Mouse (Mus musculus): ENCODE measurements around the gene Tnik. TPM values are rescaled to one million over a fixed set of nuclear protein-coding genes. Genes with fewer than 3 reads are reported as not detected.

The Tnik gene
- polyA plus RNA-seq, 1 experiment from 2014 or later: 106 TPM

DNA sequence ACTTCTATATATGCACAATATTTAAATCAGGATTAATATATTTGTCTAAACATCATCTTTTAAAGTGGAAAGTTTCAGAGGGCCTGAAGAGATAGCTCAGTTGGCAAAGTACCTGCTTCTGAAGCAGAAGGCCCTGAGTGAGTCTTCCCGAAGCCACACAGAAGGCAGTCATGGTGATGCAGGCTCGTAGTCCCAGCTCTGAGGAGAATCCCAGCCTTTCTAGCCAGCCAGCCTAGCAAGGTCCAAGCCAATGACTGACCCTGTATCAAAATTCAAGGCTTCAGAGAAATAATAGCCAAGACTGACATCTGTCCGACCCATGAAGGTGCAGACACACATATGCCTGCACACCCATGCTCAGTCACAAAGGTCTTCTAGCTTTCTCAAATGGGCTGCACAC, 279.9 kb downstream of the Tnik start:
- H3K9ac ChIP-seq (replicated peaks; ENCODE audit: low read depth, low read length): no peak overlapping the region
- no peak for ATAC-seq (ENCODE audit: low read depth)
- 95% methylated on average over 3 of the region's 3 CpGs for WGBS

DNA sequence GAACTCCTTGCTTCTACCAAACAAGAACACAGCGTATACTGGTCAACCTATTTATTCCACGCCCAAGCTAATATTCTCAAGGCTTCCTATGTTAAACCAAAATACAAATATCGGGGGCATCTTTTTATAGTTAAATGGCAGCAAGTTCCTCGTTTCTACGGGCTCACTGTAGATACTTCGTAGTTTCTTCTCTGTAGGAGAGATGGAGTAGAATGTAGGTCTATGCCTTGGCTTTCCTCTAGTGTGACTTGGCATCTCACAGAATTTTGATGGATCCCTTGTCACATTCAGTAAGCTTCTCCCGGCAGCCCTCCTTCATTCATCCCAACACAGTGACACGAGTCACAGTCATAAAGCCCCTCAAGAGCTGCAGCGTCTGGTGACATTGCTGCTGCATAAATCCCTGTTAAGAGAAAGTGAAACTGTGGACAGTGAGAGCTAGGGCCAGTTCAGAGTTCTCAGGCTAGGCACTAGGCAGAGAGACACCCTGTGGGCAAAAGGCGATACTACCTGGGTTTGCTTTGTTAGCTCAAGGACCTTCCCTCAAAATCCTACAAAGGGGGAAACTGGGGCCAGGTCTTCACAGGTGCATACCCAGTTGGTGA, 280.5 kb downstream of the Tnik start:
- Histone ChIP-seq H3K4me3 (ENCODE audit: low read depth, low read length) (no peak overlapping the region), H3K4me2 (ENCODE audit: low read depth, low read length) (no peak overlapping the region), H3K27ac (ENCODE audit: low read depth, low read length) (no peak overlapping the region), H3K9ac (replicated peaks; ENCODE audit: low read depth, low read length) (no peak overlapping the region), H3K4me1 (ENCODE audit: control insufficient read depth, insufficient read depth, low read length) (no peaks in the 10 kb centered on the region), H3K36me3 (ENCODE audit: control insufficient read depth, insufficient read depth, low read length) (peaks cover 4% of the 10 kb centered on the region; the same call in 1 of the 2 replicates), H3K9me3 (ENCODE audit: control insufficient read depth, low read length) (no peaks in the 10 kb centered on the region), H3K27me3 (ENCODE audit: control insufficient read depth, insufficient read depth, low read length) (no peaks in the 10 kb centered on the region)
- ATAC-seq (ENCODE audit: low read depth): no peak
- 70% methylated on average over 10 of the region's 10 CpGs for WGBS

More for the DNA sequence above, 279.9 kb downstream of the Tnik start:
- no peaks in the 10 kb centered on the region for H3K9me3 ChIP-seq (ENCODE audit: control insufficient read depth, low read length)
- H3K4me3 ChIP-seq (ENCODE audit: low read depth, low read length): no peak overlapping the region
- H3K36me3 ChIP-seq (ENCODE audit: control insufficient read depth, insufficient read depth, low read length): peaks cover 4% of the 10 kb centered on the region; the same call in 1 of the 2 replicates
- no peaks in the 10 kb centered on the region for H3K27me3 ChIP-seq (ENCODE audit: control insufficient read depth, insufficient read depth, low read length)
- H3K4me1 ChIP-seq (ENCODE audit: control insufficient read depth, insufficient read depth, low read length): no peaks in the 10 kb centered on the region
- no peak overlapping the region for H3K4me2 ChIP-seq (ENCODE audit: low read depth, low read length)
- H3K27ac ChIP-seq (ENCODE audit: low read depth, low read length): no peak overlapping the region

DNA sequence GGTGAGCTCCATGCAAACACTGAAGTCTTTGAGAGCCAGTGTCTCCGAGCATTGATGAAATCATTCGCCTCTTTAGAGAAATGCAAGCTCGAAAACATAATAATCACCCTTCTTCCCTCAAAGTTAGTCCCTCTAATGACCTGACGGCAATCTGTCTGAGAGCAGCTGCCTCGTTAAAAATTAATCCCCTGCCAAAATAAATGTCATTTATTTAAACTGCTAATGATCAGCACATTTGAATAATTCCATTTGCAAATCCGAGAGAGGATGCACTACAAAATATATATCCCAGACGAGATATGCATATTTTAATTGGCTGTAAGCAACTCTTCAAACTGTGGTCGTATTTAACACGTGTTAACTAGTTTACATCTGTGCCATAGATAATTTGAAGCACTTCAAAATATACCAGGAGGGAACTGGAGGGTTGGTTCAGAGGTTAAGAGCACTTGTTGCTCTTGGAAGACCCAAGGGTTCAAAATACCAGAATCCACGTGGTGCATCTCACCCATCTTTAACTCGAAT, 281.4 kb downstream of the Tnik start:
- no peaks in the 10 kb centered on the region for H3K4me1 ChIP-seq (ENCODE audit: control insufficient read depth, insufficient read depth, low read length)
- ATAC-seq (ENCODE audit: low read depth): no peak
- H3K27ac ChIP-seq (ENCODE audit: low read depth, low read length): no peak overlapping the region
- no peaks in the 10 kb centered on the region for H3K27me3 ChIP-seq (ENCODE audit: control insufficient read depth, insufficient read depth, low read length)
- H3K4me2 ChIP-seq (ENCODE audit: low read depth, low read length): no peak overlapping the region
- no peak overlapping the region for H3K9ac ChIP-seq (replicated peaks; ENCODE audit: low read depth, low read length)
- H3K9me3 ChIP-seq (ENCODE audit: control insufficient read depth, low read length): no peaks in the 10 kb centered on the region
- H3K4me3 ChIP-seq (ENCODE audit: low read depth, low read length): no peak overlapping the region
- H3K36me3 ChIP-seq (ENCODE audit: control insufficient read depth, insufficient read depth, low read length): peaks cover 2% of the 10 kb centered on the region; the same call in 1 of the 2 replicates
- 50% methylated on average over 11 of the region's 11 CpGs for WGBS

- ATAC-seq (ENCODE audit: low read depth): peak; percentile 58; the same call in 1 of the 2 replicates
- H3K4me3 ChIP-seq (ENCODE audit: low read depth, low read length): no peak overlapping the region
- no peak overlapping the region for H3K27ac ChIP-seq (ENCODE audit: low read depth, low read length)
- H3K4me2 ChIP-seq (ENCODE audit: low read depth, low read length): no peak overlapping the region
- no peaks in the 10 kb centered on the region for H3K27me3 ChIP-seq (ENCODE audit: control insufficient read depth, insufficient read depth, low read length)
- no peak overlapping the region for H3K9ac ChIP-seq (replicated peaks; ENCODE audit: low read depth, low read length)
- H3K36me3 ChIP-seq (ENCODE audit: control insufficient read depth, insufficient read depth, low read length): no peaks in the 10 kb centered on the region
- H3K9me3 ChIP-seq (ENCODE audit: control insufficient read depth, low read length): no peaks in the 10 kb centered on the region
- no peaks in the 10 kb centered on the region for H3K4me1 ChIP-seq (ENCODE audit: control insufficient read depth, insufficient read depth, low read length)
- 36% methylated on average over 10 of the region's 10 CpGs for WGBS
These were observed 285.1 kb downstream of the Tnik start for GRCm38 (mm10) chr3:28547965-28548730.

GRCm38 (mm10) chr3:28549391-28549790, 286.4 kb downstream of the Tnik start:
- Histone ChIP-seq H3K27me3 (ENCODE audit: control insufficient read depth, insufficient read depth, low read length) (no peaks in the 10 kb centered on the region), H3K27ac (ENCODE audit: low read depth, low read length) (no peak overlapping the region; the same call in 1 of the 2 replicates), H3K4me3 (ENCODE audit: low read depth, low read length) (no peak overlapping the region), H3K9me3 (ENCODE audit: control insufficient read depth, low read length) (no peaks in the 10 kb centered on the region), H3K36me3 (ENCODE audit: control insufficient read depth, insufficient read depth, low read length) (no peaks in the 10 kb centered on the region), H3K4me1 (ENCODE audit: control insufficient read depth, insufficient read depth, low read length) (no peaks in the 10 kb centered on the region), H3K4me2 (ENCODE audit: low read depth, low read length) (no peak overlapping the region), H3K9ac (replicated peaks; ENCODE audit: low read depth, low read length) (no peak overlapping the region)
- peak; percentile 18; the same call in 1 of the 2 replicates for ATAC-seq (ENCODE audit: low read depth)
- 46% methylated on average over 6 of the region's 6 CpGs for WGBS

GRCm38 (mm10) chr3:28550497-28551093, 287.6 kb downstream of the Tnik start:
- Histone ChIP-seq H3K4me3 (ENCODE audit: low read depth, low read length) (no peak overlapping the region), H3K27me3 (ENCODE audit: control insufficient read depth, insufficient read depth, low read length) (no peaks in the 10 kb centered on the region), H3K4me1 (ENCODE audit: control insufficient read depth, insufficient read depth, low read length) (0 out of 2 replicates have a peak, but pooled peaks cover 2% of the 10 kb centered on the region), H3K4me2 (ENCODE audit: low read depth, low read length) (no peak overlapping the region), H3K9me3 (ENCODE audit: control insufficient read depth, low read length) (no peaks in the 10 kb centered on the region), H3K9ac (replicated peaks; ENCODE audit: low read depth, low read length) (no peak overlapping the region), H3K36me3 (ENCODE audit: control insufficient read depth, insufficient read depth, low read length) (no peaks in the 10 kb centered on the region; the same call in 1 of the 2 replicates), H3K27ac (ENCODE audit: low read depth, low read length) (no peak overlapping the region)
- 0 out of 2 replicates have a peak, but pooled peaks have one; percentile 33 for ATAC-seq (ENCODE audit: low read depth)
- WGBS: 34% methylated on average over 6 of the region's 6 CpGs

GRCm38 (mm10) chr3:28551756-28552155, 288.7 kb downstream of the Tnik start:
- no peaks in the 10 kb centered on the region; the same call in 1 of the 2 replicates for H3K36me3 ChIP-seq (ENCODE audit: control insufficient read depth, insufficient read depth, low read length)
- no peak overlapping the region for H3K27ac ChIP-seq (ENCODE audit: low read depth, low read length)
- no peak overlapping the region for H3K9ac ChIP-seq (replicated peaks; ENCODE audit: low read depth, low read length)
- no peaks in the 10 kb centered on the region for H3K27me3 ChIP-seq (ENCODE audit: control insufficient read depth, insufficient read depth, low read length)
- 0 out of 2 replicates have a peak, but pooled peaks cover 5% of the 10 kb centered on the region for H3K4me1 ChIP-seq (ENCODE audit: control insufficient read depth, insufficient read depth, low read length)
- ATAC-seq (ENCODE audit: low read depth): no peak
- WGBS: 64% methylated on average over 1 of the region's 1 CpGs
- H3K4me3 ChIP-seq (ENCODE audit: low read depth, low read length): no peak overlapping the region
- no peak overlapping the region for H3K4me2 ChIP-seq (ENCODE audit: low read depth, low read length)
- H3K9me3 ChIP-seq (ENCODE audit: control insufficient read depth, low read length): no peaks in the 10 kb centered on the region

GRCm38 (mm10) chr3:28554934-28555333, 291.9 kb downstream of the Tnik start:
- Histone ChIP-seq H3K9ac (replicated peaks; ENCODE audit: low read depth, low read length) (no peak overlapping the region), H3K27ac (ENCODE audit: low read depth, low read length) (peak overlapping the region; percentile 7; the same call in 1 of the 2 replicates), H3K9me3 (ENCODE audit: control insufficient read depth, low read length) (no peaks in the 10 kb centered on the region), H3K27me3 (ENCODE audit: control insufficient read depth, insufficient read depth, low read length) (no peaks in the 10 kb centered on the region), H3K4me1 (ENCODE audit: control insufficient read depth, insufficient read depth, low read length) (0 out of 2 replicates have a peak, but pooled peaks cover 8% of the 10 kb centered on the region), H3K4me3 (ENCODE audit: low read depth, low read length) (no peak overlapping the region), H3K36me3 (ENCODE audit: control insufficient read depth, insufficient read depth, low read length) (no peaks in the 10 kb centered on the region; the same call in 1 of the 2 replicates), H3K4me2 (ENCODE audit: low read depth, low read length) (no peak overlapping the region)
- ATAC-seq (ENCODE audit: low read depth): no peak
- 72% methylated on average over 9 of the region's 9 CpGs for WGBS
